Mouse (Mus musculus) stomach, embryonic 16.5 days (tissue): ENCODE results near the gene Gm45837. TPM values are rescaled to one million over a fixed set of nuclear protein-coding genes. Genes with fewer than 3 reads are reported as not detected.

ENCODE experiments used
- ATAC-seq: fragments of 200-750 bp; cut with Nextera tagmentation; 2 replicates; pipeline ENCODE4 v1.8.0; 2017; ENCODE audit warnings: moderate number of reproducible peaks, moderate TSS enrichment; ENCODE audit not compliant: insufficient read depth, low FRiP score
- H3K27ac ChIP-seq: fragments of 300-500 bp; sonication (generic); 2 replicates; pipeline ENCODE4 v1.5.1; 2014; ENCODE audit warnings: low read length
- H3K27me3 ChIP-seq: fragments of 300-500 bp; sonication (generic); 2 replicates; pipeline ENCODE4 v1.6.1; 2014; ENCODE audit warnings: low read length, control low read depth, mixed read lengths; ENCODE audit not compliant: control insufficient read depth, insufficient read depth
- H3K36me3 ChIP-seq: fragments of 300-500 bp; sonication (generic); 2 replicates; pipeline ENCODE4 v1.6.1; 2014; ENCODE audit warnings: low read length; ENCODE audit not compliant: control insufficient read depth, insufficient read depth
- H3K4me1 ChIP-seq: fragments of 300-500 bp; sonication (generic); 2 replicates; pipeline ENCODE4 v1.6.1; 2014; ENCODE audit warnings: low read length, control low read depth, mixed read lengths; ENCODE audit not compliant: control insufficient read depth, insufficient read depth
- H3K4me2 ChIP-seq: fragments of 300-500 bp; sonication (generic); 2 replicates; pipeline ENCODE4 v1.6.1; 2014; ENCODE audit warnings: low read depth, low read length, mixed read lengths
- H3K4me3 ChIP-seq: fragments of 300-500 bp; sonication (generic); replicated peaks from 2 replicates; pipeline ENCODE4 v1.5.1; 2014; ENCODE audit warnings: mild to moderate bottlenecking, low read length
- H3K9ac ChIP-seq: fragments of 300-500 bp; sonication (generic); 2 replicates; pipeline ENCODE4 v1.6.1; 2014; ENCODE audit warnings: low read length
- H3K9me3 ChIP-seq: fragments of 300-500 bp; sonication (generic); replicated peaks from 2 replicates; pipeline ENCODE4 v1.6.1; 2016; ENCODE audit warnings: low read length, control low read depth; ENCODE audit not compliant: control insufficient read depth
- WGBS: fragments of 180-500 bp; shearing (Covaris S2); extraction: QIAGEN DNeasy Blood & Tissue Kit; methylation state at CpG from one replicate; pipeline ENCODE4 v1.1.7; 2014; 5-methylcytosine and 5-hydroxymethylcytosine counted together
- polyA plus RNA-seq: library from polyadenylated mRNA; unstranded; fragments of >200 nt; fragmentation: Nextera tagmentation; extraction: Ambion mirVana; gene quantifications from 2 replicates; pipeline ENCODE4 v1.2.1, GENCODE M21; 2015

Gm45837 gene
- polyA plus RNA-seq, 1 experiment from 2014 or later, result 5.4 TPM

GRCm38 (mm10) chr7:101472598-101473558, 62.2 kb downstream of the Gm45837 start:
- Histone ChIP-seq H3K36me3 (no peaks in the 10 kb centered on the region), H3K9ac (no peak overlapping the region), H3K27ac (no peak overlapping the region), H3K4me2 (no peak overlapping the region), H3K4me1 (peaks cover 7% of the 10 kb centered on the region; the same call in 1 of the 2 replicates), H3K27me3 (no peaks in the 10 kb centered on the region), H3K9me3 (no peaks in the 10 kb centered on the region), H3K4me3 (no peak overlapping the region)
- 47% methylated on average over 10 of the region's 10 CpGs for WGBS
- ATAC-seq, result no peak

- H3K36me3 ChIP-seq, result no peaks in the 10 kb centered on the region
- H3K27ac ChIP-seq, result no peak overlapping the region
- peaks cover 7% of the 10 kb centered on the region; the same call in 1 of the 2 replicates for H3K4me1 ChIP-seq
- WGBS, result 75% methylated on average over 5 of the region's 5 CpGs
- no peaks in the 10 kb centered on the region for H3K27me3 ChIP-seq
- H3K4me3 ChIP-seq, result no peak overlapping the region
- no peak overlapping the region for H3K9ac ChIP-seq
- no peak overlapping the region for H3K4me2 ChIP-seq
- ATAC-seq, result no peak
- H3K9me3 ChIP-seq, result no peaks in the 10 kb centered on the region
Observed at GRCm38 (mm10) chr7:101474399-101474811, 63.7 kb downstream of the Gm45837 start.

- H3K27ac ChIP-seq, result no peak overlapping the region
- ATAC-seq, result no peak
- H3K9ac ChIP-seq, result no peak overlapping the region
- no peak overlapping the region for H3K4me3 ChIP-seq
- no peak overlapping the region for H3K4me2 ChIP-seq
- peaks cover 7% of the 10 kb centered on the region; the same call in 1 of the 2 replicates for H3K4me1 ChIP-seq
- H3K9me3 ChIP-seq, result no peaks in the 10 kb centered on the region
- H3K27me3 ChIP-seq, result no peaks in the 10 kb centered on the region
- 60% methylated on average over 3 of the region's 3 CpGs for WGBS
- no peaks in the 10 kb centered on the region for H3K36me3 ChIP-seq
Observed at GRCm38 (mm10) chr7:101476028-101476427, 65.3 kb downstream of the Gm45837 start.

- Histone ChIP-seq H3K36me3 (no peaks in the 10 kb centered on the region), H3K4me3 (no peak overlapping the region), H3K9ac (no peak overlapping the region), H3K9me3 (no peaks in the 10 kb centered on the region), H3K27me3 (no peaks in the 10 kb centered on the region), H3K4me1 (peaks cover 7% of the 10 kb centered on the region; the same call in 1 of the 2 replicates), H3K27ac (no peak overlapping the region), H3K4me2 (no peak overlapping the region)
- WGBS, result 69% methylated on average over 4 of the region's 4 CpGs
- ATAC-seq, result no peak
Observed at GRCm38 (mm10) chr7:101476493-101476892, 65.8 kb downstream of the Gm45837 start.

- no peak for ATAC-seq
- Histone ChIP-seq H3K9ac (no peak overlapping the region), H3K9me3 (no peaks in the 10 kb centered on the region), H3K4me1 (peaks cover 4% of the 10 kb centered on the region; the same call in 1 of the 2 replicates), H3K4me2 (no peak overlapping the region), H3K27me3 (no peaks in the 10 kb centered on the region), H3K27ac (no peak overlapping the region), H3K4me3 (no peak overlapping the region), H3K36me3 (no peaks in the 10 kb centered on the region)
- 31% methylated on average over 5 of the region's 5 CpGs for WGBS
Observed at GRCm38 (mm10) chr7:101477200-101477599, 66.5 kb downstream of the Gm45837 start.

- H3K4me3 ChIP-seq, result no peak overlapping the region
- WGBS, result 68% methylated on average over 5 of the region's 5 CpGs
Observed at GRCm38 (mm10) chr7:101478099-101478498, 67.4 kb downstream of the Gm45837 start.

GRCm38 (mm10) chr7:101479841-101480240, 69.2 kb downstream of the Gm45837 start:
- H3K4me1 ChIP-seq, result no peaks in the 10 kb centered on the region
- no peaks in the 10 kb centered on the region for H3K36me3 ChIP-seq
- no peaks in the 10 kb centered on the region for H3K27me3 ChIP-seq
- no peak overlapping the region for H3K4me2 ChIP-seq
- ATAC-seq, result no peak
- no peaks in the 10 kb centered on the region for H3K9me3 ChIP-seq
- 60% methylated on average over 4 of the region's 4 CpGs for WGBS
- no peak overlapping the region for H3K27ac ChIP-seq
- no peak overlapping the region for H3K4me3 ChIP-seq
- H3K9ac ChIP-seq, result no peak overlapping the region

More at GRCm38 (mm10) chr7:101478099-101478498, 67.4 kb downstream of the Gm45837 start:
- no peak overlapping the region for H3K9ac ChIP-seq
- H3K9me3 ChIP-seq, result no peaks in the 10 kb centered on the region
- H3K27ac ChIP-seq, result no peak overlapping the region
- no peaks in the 10 kb centered on the region for H3K27me3 ChIP-seq
- no peaks in the 10 kb centered on the region for H3K4me1 ChIP-seq
- no peaks in the 10 kb centered on the region for H3K36me3 ChIP-seq
- no peak overlapping the region for H3K4me2 ChIP-seq
- ATAC-seq, result no peak

GRCm38 (mm10) chr7:101480671-101481070, 70.0 kb downstream of the Gm45837 start:
- WGBS, result 67% methylated on average over 6 of the region's 6 CpGs
- H3K9ac ChIP-seq, result no peak overlapping the region
- no peak overlapping the region for H3K4me2 ChIP-seq
- H3K9me3 ChIP-seq, result no peaks in the 10 kb centered on the region
- no peak for ATAC-seq
- H3K4me3 ChIP-seq, result no peak overlapping the region
- H3K36me3 ChIP-seq, result no peaks in the 10 kb centered on the region
- H3K27me3 ChIP-seq, result no peaks in the 10 kb centered on the region
- H3K27ac ChIP-seq, result no peak overlapping the region
- no peaks in the 10 kb centered on the region for H3K4me1 ChIP-seq

- no peak overlapping the region for H3K4me2 ChIP-seq
- no peak overlapping the region for H3K9ac ChIP-seq
- no peaks in the 10 kb centered on the region for H3K36me3 ChIP-seq
- H3K27me3 ChIP-seq, result no peaks in the 10 kb centered on the region
- no peak overlapping the region for H3K27ac ChIP-seq
- no peaks in the 10 kb centered on the region for H3K4me1 ChIP-seq
- H3K4me3 ChIP-seq, result no peak overlapping the region
- H3K9me3 ChIP-seq, result no peaks in the 10 kb centered on the region
- ATAC-seq, result no peak
- 53% methylated on average over 8 of the region's 8 CpGs for WGBS
Observed at GRCm38 (mm10) chr7:101481872-101482498, 71.3 kb downstream of the Gm45837 start.
